Mouse (Mus musculus): ENCODE data around the gene C2cd2.
"Not testable (repeated sequence)": the region's sequence is repeated elsewhere in the genome, so short reads cannot be mapped to it uniquely, and the experiment has no call there.

The C2cd2 gene

GRCm38 (mm10) chr16:97962151-97962948 lies at the start of gene C2cd2, which contains the start of gene Zbtb21:
Gene C2cd2 (minus strand): TSS chr16:97962598.
Gene Zbtb21 (minus strand): TSS chr16:97962622.
- peak; percentile 96 to 98 for DNase-seq

- not testable (repeated sequence) for DNase-seq
These were observed 35.0 kb upstream of the C2cd2 start for GRCm38 (mm10) chr16:97997383-97997731.

DNA sequence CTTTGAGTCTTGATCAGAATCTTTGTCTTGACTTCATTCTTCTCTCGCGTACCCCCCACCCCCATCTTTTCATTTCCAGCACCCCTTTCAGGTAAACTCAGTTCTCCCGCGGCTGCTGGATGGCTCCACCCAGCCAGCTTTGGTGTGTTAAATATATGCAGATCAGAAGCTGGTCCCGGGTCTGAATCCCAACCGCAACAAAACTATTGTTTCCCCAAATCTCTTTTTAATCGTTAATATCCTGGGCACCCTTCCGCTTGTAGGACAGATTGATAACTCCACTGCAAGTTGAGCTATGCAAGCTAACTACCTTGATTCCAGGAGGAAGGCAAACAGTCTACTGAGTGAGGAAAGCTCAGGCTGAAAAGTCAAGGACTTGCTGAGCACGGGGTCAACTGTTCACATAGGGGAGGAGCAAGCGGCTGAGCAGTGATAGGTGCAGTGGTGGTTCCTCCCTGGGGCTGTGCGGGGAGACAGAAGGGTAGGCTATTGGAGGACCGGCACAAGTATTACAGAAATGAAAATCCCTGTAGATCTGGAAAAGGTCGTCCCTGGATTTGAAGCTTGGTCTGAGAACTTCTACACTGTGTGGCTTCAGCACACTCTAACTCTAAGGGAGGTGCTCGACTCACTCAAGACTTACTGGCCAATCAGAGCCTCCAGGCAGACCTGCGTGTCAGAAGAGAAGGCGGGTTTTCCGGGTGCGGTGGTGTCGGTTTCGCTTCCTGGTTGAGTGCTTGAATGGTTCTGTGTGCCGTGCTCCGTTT lies 34.4 kb upstream of the C2cd2 start, which contains the start of gene B230307C23Rik:
B230307C23Rik (plus strand) TSS at position 700 of the 767 bp plus-strand sequence.
- DNase-seq = peak; percentile 89 to 90

- no peak for DNase-seq
These were observed 33.6 kb upstream of the C2cd2 start for GRCm38 (mm10) chr16:97995849-97996615.

GRCm38 (mm10) chr16:97992477-97992876 lies 30.1 kb upstream of the C2cd2 start:
- DNase-seq = not testable (repeated sequence)

- DNase-seq = no peak
These were observed 29.1 kb upstream of the C2cd2 start for GRCm38 (mm10) chr16:97991517-97991916.

DNA sequence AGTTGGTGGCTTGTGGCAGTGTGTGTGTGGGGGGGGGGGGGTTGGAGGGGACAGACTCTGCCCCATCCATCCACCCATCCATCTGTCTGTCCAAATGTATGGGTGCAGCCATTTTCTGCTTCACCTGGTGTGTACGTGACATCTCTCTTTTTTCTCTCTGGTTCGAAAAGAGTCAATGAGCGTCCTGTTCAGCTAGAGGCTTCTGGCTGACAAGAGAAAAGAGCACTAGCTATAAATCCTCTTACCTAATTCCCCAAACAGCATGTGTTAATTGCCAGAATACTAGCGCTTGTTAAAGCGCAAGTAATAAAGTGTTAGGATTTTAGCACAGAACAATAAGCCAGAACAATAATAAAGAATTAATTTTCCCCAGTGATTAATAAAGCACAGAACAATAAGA lies 22.2 kb upstream of the C2cd2 start:
- no peak for DNase-seq

DNA sequence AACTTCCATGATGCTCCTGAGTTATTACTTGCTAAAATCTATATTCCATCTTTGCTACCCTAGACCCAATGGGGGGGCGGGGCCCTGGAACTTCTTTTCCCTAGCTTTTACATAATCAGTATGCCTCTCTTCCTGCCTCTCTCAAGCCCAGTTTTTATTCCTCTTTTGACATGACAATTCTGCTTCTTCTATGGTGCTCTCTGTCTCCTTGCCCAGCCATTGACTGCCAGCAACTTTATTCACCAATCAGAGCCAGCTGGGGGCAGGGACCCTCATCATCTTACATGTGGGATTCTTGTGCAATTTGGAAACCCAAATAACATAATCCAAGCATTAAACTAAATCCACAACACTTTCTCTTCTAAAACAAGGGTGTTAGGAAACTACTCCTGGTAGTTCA lies 19.0 kb upstream of the C2cd2 start:
- no peak for DNase-seq

DNA sequence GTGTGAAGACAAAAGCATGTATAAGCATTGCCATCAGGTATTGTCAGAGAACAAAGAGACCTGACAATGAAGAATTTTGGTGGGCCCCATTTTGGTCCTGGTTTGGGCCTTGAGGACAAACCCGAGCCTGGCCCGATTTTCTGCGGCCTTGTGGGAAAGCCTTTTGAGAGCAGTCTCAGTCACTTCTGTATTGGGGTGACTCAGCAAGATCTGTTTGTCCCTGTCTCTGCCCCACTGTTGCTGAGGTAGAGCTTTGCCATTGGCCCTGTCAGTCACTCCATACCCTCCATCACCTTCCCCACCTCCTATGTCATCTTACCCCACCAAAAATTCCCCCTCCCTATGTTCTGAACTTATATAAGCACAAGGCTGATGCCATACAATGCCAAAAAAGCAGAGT lies 15.3 kb upstream of the C2cd2 start:
- no peak for DNase-seq

GRCm38 (mm10) chr16:97977277-97977676 lies 14.9 kb upstream of the C2cd2 start:
- DNase-seq = no peak

GRCm38 (mm10) chr16:97963956-97964540 lies 1.6 kb upstream of the C2cd2 start:
- no peak for DNase-seq

DNA sequence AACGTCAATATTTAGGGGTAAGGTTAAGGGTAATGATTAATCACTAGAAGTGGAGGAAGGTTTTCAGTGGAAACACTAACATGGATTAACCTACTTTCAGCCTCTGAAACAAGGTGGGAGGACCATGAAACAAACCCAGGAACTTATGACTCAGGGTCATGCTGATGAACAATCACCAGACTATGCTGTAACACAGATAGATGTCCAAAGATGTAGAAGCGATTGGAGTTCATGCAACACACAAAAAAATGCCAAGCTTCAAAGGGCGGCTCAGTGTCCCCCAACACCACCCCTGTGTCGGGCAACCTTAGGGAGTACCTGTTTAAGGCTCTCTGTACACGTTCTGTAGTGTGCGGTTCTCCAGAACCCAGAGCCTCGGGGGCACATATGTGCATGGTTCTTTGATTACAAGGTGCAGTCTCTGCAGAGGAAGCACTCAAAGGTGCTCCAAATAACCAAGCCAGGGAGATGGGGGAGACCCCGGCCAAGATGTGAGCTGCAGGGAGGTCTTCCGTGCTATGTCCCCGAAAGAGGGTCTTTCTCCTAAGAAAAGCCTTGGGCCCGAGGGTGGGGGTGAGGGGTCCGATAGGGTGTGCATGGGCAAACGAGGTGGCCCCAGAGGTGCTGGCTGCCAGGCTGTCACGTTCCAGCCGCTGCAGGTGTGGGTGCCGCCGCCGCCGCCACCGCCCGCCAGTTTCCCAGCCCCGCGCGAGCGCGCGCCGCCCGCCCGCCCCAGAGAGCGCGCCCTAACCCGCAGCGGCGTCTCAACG lies 832 bp downstream of the C2cd2 start:
- DNase-seq = no peak

- DNase-seq = peak in 1 of 2 experiments; percentile 2
These were observed 2.0 kb downstream of the C2cd2 start for GRCm38 (mm10) chr16:97960348-97960747.

- no peak for DNase-seq
These were observed 3.9 kb downstream of the C2cd2 start for GRCm38 (mm10) chr16:97958401-97958973.

GRCm38 (mm10) chr16:97957626-97958025 lies 4.8 kb downstream of the C2cd2 start:
- DNase-seq = no peak

DNA sequence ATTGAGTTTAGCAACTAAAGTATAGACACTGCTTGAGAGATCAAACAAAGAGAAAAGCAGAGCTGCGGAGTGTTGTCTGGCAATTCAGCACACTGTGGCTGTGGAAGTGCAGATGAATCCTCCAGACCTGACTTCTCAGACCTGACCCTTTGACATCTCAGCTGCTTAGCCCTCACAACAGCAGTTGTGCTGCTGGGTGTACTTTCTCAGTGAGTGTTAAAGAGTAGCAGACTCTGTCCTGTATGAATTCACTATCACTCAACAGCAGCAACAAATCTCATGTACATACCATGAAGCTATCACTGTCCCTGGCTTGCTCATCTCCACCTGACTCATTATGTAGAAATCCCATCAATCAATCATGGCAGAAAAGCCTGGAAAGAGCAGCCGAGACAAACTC lies 6.4 kb downstream of the C2cd2 start:
- DNase-seq = no peak

GRCm38 (mm10) chr16:97953300-97953699 lies 9.1 kb downstream of the C2cd2 start:
- no peak for DNase-seq

DNA sequence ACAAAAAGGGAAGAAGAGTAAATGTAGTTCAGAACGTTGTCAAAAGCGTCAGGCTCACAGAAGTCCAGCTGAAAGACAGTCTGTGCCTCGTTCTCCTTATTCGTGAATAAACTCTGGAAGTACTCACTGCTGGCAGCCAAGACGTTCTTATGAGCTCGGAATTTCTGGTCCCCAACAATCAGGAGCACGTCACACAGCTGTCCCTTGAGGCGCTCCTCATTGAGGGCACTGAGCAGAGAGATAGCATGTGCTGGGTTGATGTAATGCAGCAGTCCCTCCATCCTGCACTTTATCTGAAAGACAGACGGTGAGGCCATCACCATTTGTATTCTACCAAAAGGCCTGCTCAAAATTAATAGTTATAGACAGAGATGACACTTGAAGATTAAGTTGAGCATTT lies 9.6 kb downstream of the C2cd2 start:
- DNase-seq = no peak

GRCm38 (mm10) chr16:97952371-97952770 lies 10.0 kb downstream of the C2cd2 start:
- no peak for DNase-seq

- peak in 1 of 2 experiments; percentile 3 for DNase-seq
These were observed 12.3 kb downstream of the C2cd2 start for GRCm38 (mm10) chr16:97950061-97950460.

- DNase-seq = no peak
These were observed 13.6 kb downstream of the C2cd2 start for GRCm38 (mm10) chr16:97948836-97949235.

- DNase-seq = not testable (repeated sequence)
These were observed 15.4 kb downstream of the C2cd2 start for GRCm38 (mm10) chr16:97946993-97947392.
